Mouse (Mus musculus): Measurements from ENCODE around the gene Bcl2l1.

The Bcl2l1 gene

DNA sequence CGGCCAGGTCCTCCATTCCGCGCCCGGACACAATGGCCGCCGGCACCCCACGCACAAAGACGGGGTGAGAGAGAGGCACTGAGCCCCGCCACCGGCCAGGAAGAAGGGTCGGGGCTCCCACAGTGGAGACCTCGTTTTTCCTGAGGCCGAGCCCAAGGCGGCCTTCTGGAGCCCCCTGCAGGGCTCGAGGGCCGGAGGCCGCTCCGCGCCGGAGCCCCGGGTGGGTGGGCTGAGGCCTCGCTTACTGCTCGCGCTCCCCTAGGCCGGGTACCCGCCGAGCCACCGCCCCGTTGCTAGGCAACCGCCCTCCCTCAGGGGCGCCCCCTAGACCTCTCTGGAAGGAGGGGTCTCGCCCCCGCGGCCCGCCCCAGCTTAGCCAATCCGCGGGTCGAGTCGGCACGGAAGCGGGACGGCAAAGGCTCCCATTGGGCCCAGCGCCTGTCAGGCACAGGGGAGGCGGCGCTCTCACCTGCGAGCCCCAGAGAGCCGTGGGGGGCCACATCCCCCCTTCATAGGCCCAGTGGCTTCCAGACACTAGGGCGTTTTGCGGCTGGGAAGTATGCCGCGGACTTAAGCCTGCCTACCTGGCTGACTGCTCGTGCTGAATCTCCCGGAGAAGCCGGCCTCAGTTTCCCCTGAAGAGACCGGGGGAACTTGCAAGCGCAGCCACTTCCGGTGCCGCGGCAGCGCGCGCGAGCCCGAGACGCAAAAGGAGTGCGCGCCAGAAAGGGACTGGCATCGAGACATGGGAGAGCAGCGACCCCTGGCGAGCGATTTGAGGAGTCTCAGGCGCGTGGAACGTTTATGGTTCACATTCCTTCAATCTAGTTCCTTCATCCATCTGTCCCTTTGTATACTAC, at the start of gene Bcl2l1:
Gene Bcl2l1, minus strand, starts transcription at position 710 of the 860 bp plus-strand sequence.
- peak; percentile 100 for DNase-seq (ENCODE audit: extremely low spot score)

DNA sequence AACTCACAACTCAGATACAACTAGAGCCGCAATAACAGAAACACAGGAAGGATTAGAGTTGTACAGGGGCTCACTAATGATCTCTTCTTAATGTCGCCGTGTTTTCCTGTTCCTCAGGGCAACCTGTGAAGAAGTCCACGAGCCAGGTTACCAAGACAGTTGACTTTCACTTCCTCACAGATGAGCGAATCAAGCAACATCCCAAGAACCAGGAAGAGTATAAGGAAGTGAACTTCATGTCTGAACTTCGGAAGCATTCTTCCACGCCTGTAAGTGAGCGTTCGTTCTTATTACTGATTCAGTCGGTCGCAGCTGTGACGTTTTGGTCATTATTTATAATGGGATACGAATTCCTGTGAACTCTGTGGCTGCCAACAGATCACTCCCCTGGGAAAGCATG, 49.4 kb upstream of the Bcl2l1 start:
- no peak for DNase-seq (ENCODE audit: extremely low spot score)

GRCm38 (mm10) chr2:152878239-152878638, 46.7 kb upstream of the Bcl2l1 start:
- DNase-seq (ENCODE audit: extremely low spot score): no peak

- DNase-seq (ENCODE audit: extremely low spot score): no peak
These were observed 31.8 kb upstream of the Bcl2l1 start for GRCm38 (mm10) chr2:152863346-152863745.

- DNase-seq (ENCODE audit: extremely low spot score): no peak
These were observed 31.1 kb upstream of the Bcl2l1 start for GRCm38 (mm10) chr2:152862638-152863037.

DNA sequence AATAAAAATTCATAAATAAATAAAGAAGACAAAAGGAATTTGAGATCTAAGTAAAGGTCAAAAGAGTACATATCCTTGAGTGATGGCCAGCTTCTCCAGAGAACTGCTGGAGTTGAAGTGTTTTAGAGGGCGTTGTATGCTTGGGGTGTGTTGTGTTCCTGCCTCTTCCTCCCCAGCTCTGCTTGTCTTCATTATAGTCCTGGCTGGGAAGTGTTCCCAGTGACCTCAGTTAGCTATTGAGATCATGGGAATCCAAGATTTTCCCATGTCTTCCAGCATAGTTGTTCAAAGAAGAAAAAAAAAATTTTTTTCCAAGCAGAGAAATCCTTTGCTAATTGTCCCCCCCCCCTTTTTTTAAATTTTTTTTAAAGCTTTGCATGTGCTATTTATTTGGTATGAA, 30.4 kb upstream of the Bcl2l1 start:
- no peak for DNase-seq (ENCODE audit: extremely low spot score)

DNA sequence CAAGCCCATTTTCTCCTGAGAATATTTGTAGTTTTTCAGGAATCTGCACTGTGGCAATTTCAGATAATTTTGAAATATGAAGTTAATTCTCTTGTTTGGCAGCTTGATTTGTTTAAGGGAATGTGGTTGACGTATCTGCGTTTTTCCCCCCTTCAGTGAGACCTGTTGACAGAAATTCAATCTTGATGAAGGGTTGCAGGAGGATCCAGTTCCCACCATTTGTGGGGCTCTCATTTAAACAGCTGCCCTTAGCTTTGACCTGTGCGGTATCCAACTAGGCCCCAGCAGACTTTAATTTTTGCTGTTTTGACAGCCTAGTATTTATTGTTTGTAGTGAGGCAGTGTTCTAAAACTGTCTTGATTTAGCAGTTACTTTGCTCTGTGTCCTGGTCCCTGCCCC, 28.0 kb upstream of the Bcl2l1 start:
- DNase-seq (ENCODE audit: extremely low spot score): no peak

GRCm38 (mm10) chr2:152848466-152848865, 16.9 kb upstream of the Bcl2l1 start:
- DNase-seq (ENCODE audit: extremely low spot score): no peak

GRCm38 (mm10) chr2:152847815-152848302, 16.3 kb upstream of the Bcl2l1 start, which contains the start of gene Tpx2:
Gene Tpx2 (plus strand): TSS chr2:152847964.
- peak; percentile 99 for DNase-seq (ENCODE audit: extremely low spot score)

- no peak for DNase-seq (ENCODE audit: extremely low spot score)
These were observed 15.7 kb upstream of the Bcl2l1 start for GRCm38 (mm10) chr2:152847057-152847814.

DNA sequence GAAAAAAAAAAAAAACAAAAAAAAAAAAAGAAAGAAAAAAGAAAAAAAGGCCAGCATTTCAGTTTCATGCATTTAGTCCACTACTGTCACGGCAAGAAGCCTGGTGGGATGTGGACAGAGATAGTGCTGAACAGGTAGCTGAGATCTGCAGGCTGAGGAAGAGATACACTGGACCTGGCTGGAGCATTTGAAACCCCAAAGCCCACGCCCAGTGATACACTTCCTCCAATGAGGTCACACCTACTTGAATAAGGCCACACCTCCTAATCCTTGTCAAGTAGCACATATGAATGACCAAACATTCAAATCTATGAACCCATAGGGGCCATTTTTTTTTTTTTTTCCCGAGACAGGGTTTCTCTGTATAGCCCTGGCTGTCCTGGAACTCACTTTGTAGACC, 11.2 kb upstream of the Bcl2l1 start:
- DNase-seq (ENCODE audit: extremely low spot score): no peak

DNA sequence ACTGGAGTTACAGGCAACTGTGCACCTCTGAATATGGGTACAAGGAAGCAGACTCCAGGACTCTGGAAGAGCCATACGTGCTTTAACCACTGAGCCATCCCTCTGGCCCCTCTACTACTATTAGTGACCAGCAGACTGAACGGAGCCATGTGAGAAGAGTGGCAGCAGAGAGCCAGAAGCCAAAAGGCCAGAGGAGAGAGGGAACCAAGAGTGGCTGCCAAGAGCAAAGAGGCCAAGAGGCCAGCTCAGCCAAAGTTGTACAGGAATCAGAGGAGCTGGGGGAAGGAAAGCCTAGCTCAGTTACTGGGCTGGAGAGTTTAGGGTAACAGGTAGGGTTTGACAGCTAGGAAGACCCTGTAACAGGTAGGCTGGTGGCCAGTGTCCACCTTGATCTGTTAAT, 7.7 kb upstream of the Bcl2l1 start:
- DNase-seq (ENCODE audit: extremely low spot score): no peak

- peak; percentile 86 for DNase-seq (ENCODE audit: extremely low spot score)
These were observed 1.3 kb downstream of the Bcl2l1 start for GRCm38 (mm10) chr2:152830021-152830921.

- DNase-seq (ENCODE audit: extremely low spot score): no peak
These were observed 2.1 kb downstream of the Bcl2l1 start for GRCm38 (mm10) chr2:152829367-152829881.

DNA sequence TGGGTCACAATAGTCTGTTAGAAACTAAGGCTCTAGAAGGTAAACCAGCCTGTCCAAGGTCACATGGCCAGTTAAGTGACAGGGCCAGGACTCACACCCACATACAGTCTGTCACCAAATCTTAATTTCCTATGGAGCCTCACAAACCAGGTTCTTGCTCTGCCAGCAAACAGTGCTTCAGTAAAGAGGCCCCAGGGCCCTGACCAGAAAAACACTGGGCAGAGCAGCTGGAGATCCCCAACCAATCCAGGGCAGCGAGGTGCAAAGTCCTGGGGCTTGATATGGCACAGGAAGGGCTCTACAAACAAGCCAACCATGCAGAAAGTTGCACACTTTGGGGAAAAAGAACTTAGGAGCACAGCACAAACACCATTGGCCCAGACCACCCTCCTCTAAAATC, 3.0 kb downstream of the Bcl2l1 start:
- no peak for DNase-seq (ENCODE audit: extremely low spot score)

DNA sequence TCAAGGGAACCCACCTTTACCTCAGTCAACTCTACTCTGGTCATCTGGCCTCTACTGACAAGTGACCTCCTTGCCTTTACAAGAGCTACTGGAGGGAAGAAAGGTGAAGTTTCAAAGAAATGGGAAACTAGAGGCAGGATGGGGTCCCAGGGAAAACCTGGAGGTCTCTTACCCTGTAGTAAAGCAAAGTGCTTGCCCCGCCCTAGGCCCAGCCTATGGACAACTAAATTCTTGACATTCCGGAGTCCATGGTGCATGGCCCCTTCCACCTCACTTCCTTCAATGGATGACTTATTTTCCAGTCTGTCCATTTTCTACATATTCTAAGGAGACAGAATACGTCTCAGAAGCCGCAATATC, 3.5 kb downstream of the Bcl2l1 start:
- DNase-seq (ENCODE audit: extremely low spot score): no peak

GRCm38 (mm10) chr2:152827321-152828010, 4.1 kb downstream of the Bcl2l1 start:
- DNase-seq (ENCODE audit: extremely low spot score): no peak

DNA sequence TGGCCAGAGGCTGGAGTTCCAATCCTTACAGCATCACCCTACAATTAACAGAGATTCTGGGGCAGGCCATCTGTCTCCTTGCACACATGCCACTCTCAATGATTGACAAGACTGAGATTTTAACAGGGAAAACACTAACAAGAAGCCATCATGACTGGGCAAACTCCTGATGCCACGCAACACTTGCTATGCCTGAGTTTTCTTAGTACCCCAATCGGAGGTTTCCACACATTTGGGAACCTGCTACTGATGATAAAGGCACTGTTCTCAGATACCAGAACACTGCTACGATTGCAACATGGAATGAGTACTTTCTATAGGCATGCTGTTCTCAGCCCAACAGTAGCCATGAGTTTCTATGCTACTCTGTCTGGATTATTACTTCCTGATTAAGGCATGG, 5.0 kb downstream of the Bcl2l1 start:
- no peak for DNase-seq (ENCODE audit: extremely low spot score)

DNA sequence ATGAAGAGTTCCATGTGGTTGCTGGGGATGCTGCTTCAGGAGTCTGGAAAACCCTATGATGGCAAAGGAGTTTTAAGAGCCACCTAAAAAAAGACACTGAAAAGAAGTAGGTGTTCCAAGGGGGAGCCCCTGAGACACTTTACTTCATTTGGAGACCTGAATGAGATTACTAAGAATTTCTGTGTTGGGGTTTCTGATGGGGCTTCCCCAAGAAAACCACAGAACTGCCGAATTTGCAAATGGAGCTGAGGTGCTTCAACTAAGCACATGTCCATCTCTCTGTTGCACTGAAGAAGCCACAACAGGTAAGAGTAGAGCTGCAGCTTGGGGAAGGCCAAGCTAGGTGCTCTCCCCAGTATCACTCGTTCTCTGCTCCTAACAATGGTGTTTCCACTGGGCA, 5.8 kb downstream of the Bcl2l1 start:
- no peak for DNase-seq (ENCODE audit: extremely low spot score)

DNA sequence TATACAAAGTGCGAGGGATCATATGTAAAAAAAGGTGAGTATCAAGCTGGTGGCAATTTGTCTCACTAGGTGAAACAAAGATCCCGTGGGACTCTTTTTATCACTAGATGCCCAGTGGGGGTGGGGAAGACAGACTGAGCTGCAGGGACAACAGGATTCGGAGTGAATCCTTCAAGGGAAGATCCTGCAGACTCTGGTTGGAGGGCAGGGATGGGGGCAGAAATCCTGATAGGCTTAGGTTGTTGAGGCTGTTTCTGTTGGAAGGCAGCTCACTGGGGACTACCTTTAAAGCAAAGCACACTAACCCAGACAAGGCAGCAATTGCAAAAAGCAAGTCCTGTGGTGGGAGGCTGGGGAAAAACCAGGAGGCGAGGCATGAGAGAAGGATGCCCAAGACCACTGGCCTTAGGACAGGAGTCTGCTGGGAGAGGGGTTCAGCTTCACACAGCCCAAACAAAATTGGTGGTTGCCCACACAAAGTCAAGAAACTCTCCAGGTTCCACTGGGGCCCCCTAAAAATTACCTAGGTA, 6.3 kb downstream of the Bcl2l1 start:
- no peak for DNase-seq (ENCODE audit: extremely low spot score)
